Mouse (Mus musculus) MEL (cell line): ENCODE data around the gene Mitf. TPM values are rescaled to one million over a fixed set of nuclear protein-coding genes. Genes with fewer than 3 reads are reported as not detected.

Experiments
- DNase-seq: peaks from one replicate; pipeline ENCODE4 v3.0.0; 2011; ENCODE audit warnings: low read depth, low spot score
- H3K27ac ChIP-seq: 2 replicates; pipeline ENCODE4 v1.5.1; 2012; ENCODE audit warnings: low read depth, mild to moderate bottlenecking, control low read depth, low read length, moderate library complexity; ENCODE audit not compliant: control insufficient read depth
- H3K27me3 ChIP-seq, 2 experiments: fragments of 150-350 bp in 1 of 2; sonication (generic) in 1 of 2; 2 replicates each; pipeline ENCODE4 v1.6.1; 2012; ENCODE audit warnings: low read length in 2 of 2, mild to moderate bottlenecking in 2 of 2, improper control_type of control experiment in 1 of 2, moderate library complexity in 1 of 2; ENCODE audit not compliant: insufficient read depth in 2 of 2, control insufficient read depth in 1 of 2
- H3K36me3 ChIP-seq, 2 experiments: 2 replicates each; pipeline ENCODE4 v1.6.1; 2012 to 2014; ENCODE audit warnings: low read length in 2 of 2, improper control_type of control experiment in 1 of 2, inconsistent platforms in 1 of 2, mild to moderate bottlenecking in 1 of 2; ENCODE audit not compliant: insufficient read depth in 2 of 2, control insufficient read depth in 1 of 2
- H3K4me1 ChIP-seq, 2 experiments: fragments of 150-350 bp in 1 of 2; sonication (generic) in 1 of 2; 2 replicates each; pipeline ENCODE4 v1.6.1; 2012; ENCODE audit warnings: low read length in 2 of 2, improper control_type of control experiment in 1 of 2, mild to moderate bottlenecking in 1 of 2; ENCODE audit not compliant: insufficient read depth in 2 of 2, control insufficient read depth in 1 of 2
- H3K4me3 ChIP-seq, 2 experiments: fragments of 150-350 bp in 1 of 2; sonication (generic) in 1 of 2; 2 replicates each; pipeline ENCODE4 v1.5.1; 2012; ENCODE audit warnings: low read depth in 2 of 2, low read length in 2 of 2, mild to moderate bottlenecking in 2 of 2, moderate library complexity in 2 of 2, control low read depth in 1 of 2, improper control_type of control experiment in 1 of 2; ENCODE audit not compliant: control insufficient read depth in 1 of 2, insufficient read depth in 1 of 2
- H3K79me2 ChIP-seq: 2 replicates; pipeline ENCODE4 v1.6.1; 2012; ENCODE audit warnings: mild to moderate bottlenecking, low read length, moderate library complexity; ENCODE audit not compliant: control insufficient read depth, poor library complexity, insufficient read depth
- H3K9ac ChIP-seq: 2 replicates; pipeline ENCODE4 v1.6.1; 2012; ENCODE audit warnings: low read depth, mild to moderate bottlenecking, control low read depth, low read length, moderate library complexity; ENCODE audit not compliant: control insufficient read depth, poor library complexity, severe bottlenecking
- H3K9me3 ChIP-seq: fragments of 150-350 bp; sonication (generic); replicated peaks from 2 replicates; pipeline ENCODE4 v1.6.1; 2012; ENCODE audit warnings: mild to moderate bottlenecking, low read length, improper control_type of control experiment, moderate library complexity; ENCODE audit not compliant: insufficient read depth
- CHD2 ChIP-seq: IDR thresholded peaks from 2 replicates; pipeline ENCODE4 v1.6.1; 2011; ENCODE audit warnings: low read length, improper control_type of control experiment
- CTCF ChIP-seq, 3 experiments: IDR thresholded peaks in 2 of 3; conservative IDR thresholded peaks in 1 of 3; 2 replicates each; pipeline ENCODE4 v1.5.1; 2011 to 2012; ENCODE audit warnings: low read length in 3 of 3, low read depth in 2 of 3, mild to moderate bottlenecking in 2 of 3, improper control_type of control experiment in 1 of 3, inconsistent platforms in 1 of 3, mixed read lengths in 1 of 3, moderate library complexity in 1 of 3; ENCODE audit not compliant: control insufficient read depth in 1 of 3, insufficient read depth in 1 of 3, poor library complexity in 1 of 3, severe bottlenecking in 1 of 3
- GABPA ChIP-seq: IDR thresholded peaks from 2 replicates; pipeline ENCODE4 v1.6.1; 2012; ENCODE audit warnings: low read depth, mild to moderate bottlenecking, inconsistent platforms, low read length, improper control_type of control experiment, moderate library complexity
- GATA1 ChIP-seq: IDR thresholded peaks from 2 replicates; pipeline ENCODE4 v1.6.1; 2011; ENCODE audit warnings: low read depth, low read length, improper control_type of control experiment
- MAFK ChIP-seq: IDR thresholded peaks from 2 replicates; pipeline ENCODE4 v1.6.1; 2011; ENCODE audit warnings: low read depth, mild to moderate bottlenecking, low read length, improper control_type of control experiment, borderline replicate concordance
- MAX ChIP-seq: IDR thresholded peaks from 2 replicates; pipeline ENCODE4 v1.6.1; 2011; ENCODE audit warnings: low read length, improper control_type of control experiment
- MAZ ChIP-seq: IDR thresholded peaks from 2 replicates; pipeline ENCODE4 v1.6.1; 2012; ENCODE audit warnings: low read depth, mild to moderate bottlenecking, inconsistent platforms, low read length, improper control_type of control experiment
- MEF2A ChIP-seq: IDR thresholded peaks from 2 replicates; pipeline ENCODE4 v1.6.1; 2014; ENCODE audit warnings: low read depth, mild to moderate bottlenecking, inconsistent platforms, low read length, improper control_type of control experiment; ENCODE audit not compliant: poor library complexity, insufficient replicate concordance, severe bottlenecking; ENCODE audit errors: extremely low read depth
- MYC ChIP-seq: IDR thresholded peaks from 2 replicates; pipeline ENCODE4 v1.6.1; 2011; ENCODE audit warnings: low read depth, mild to moderate bottlenecking, low read length, improper control_type of control experiment, moderate library complexity
- NELFE ChIP-seq: IDR thresholded peaks from 2 replicates; pipeline ENCODE4 v1.6.1; 2011; ENCODE audit warnings: low read depth, low read length, improper control_type of control experiment
- NRF1 ChIP-seq: IDR thresholded peaks from 2 replicates; pipeline ENCODE4 v1.6.1; 2014; ENCODE audit warnings: low read depth, mild to moderate bottlenecking, inconsistent platforms, low read length, improper control_type of control experiment, moderate library complexity; ENCODE audit not compliant: poor library complexity, insufficient read depth, severe bottlenecking
- RAD21 ChIP-seq: IDR thresholded peaks from 2 replicates; pipeline ENCODE4 v1.6.1; 2011; ENCODE audit warnings: mild to moderate bottlenecking, low read depth, low read length, improper control_type of control experiment
- RCOR1 ChIP-seq: IDR thresholded peaks from 2 replicates; pipeline ENCODE4 v1.6.1; 2012; ENCODE audit warnings: low read depth, mild to moderate bottlenecking, inconsistent platforms, low read length, improper control_type of control experiment
- SIN3A ChIP-seq: IDR thresholded peaks from 2 replicates; pipeline ENCODE4 v1.6.1; 2012; ENCODE audit warnings: low read length, improper control_type of control experiment, inconsistent platforms
- TCF12 ChIP-seq: IDR thresholded peaks from 2 replicates; pipeline ENCODE4 v1.6.1; 2014; ENCODE audit warnings: low read depth, mild to moderate bottlenecking, inconsistent platforms, low read length, improper control_type of control experiment, moderate library complexity
- USF1 ChIP-seq: IDR thresholded peaks from 2 replicates; pipeline ENCODE4 v1.6.1; 2014; ENCODE audit warnings: low read depth, mild to moderate bottlenecking, inconsistent platforms, low read length, improper control_type of control experiment, moderate library complexity
- USF2 ChIP-seq, 2 experiments: IDR thresholded peaks; 2 replicates each; pipeline ENCODE4 v1.6.1; 2011 to 2012; ENCODE audit warnings: improper control_type of control experiment in 2 of 2, low read length in 2 of 2, borderline replicate concordance in 1 of 2, inconsistent platforms in 1 of 2, low read depth in 1 of 2, mild to moderate bottlenecking in 1 of 2; ENCODE audit not compliant: insufficient read depth in 1 of 2
- ZC3H11A ChIP-seq: IDR thresholded peaks from 2 replicates; pipeline ENCODE4 v1.6.1; 2012; ENCODE audit warnings: low read depth, mild to moderate bottlenecking, inconsistent platforms, low read length, improper control_type of control experiment
- ZKSCAN1 ChIP-seq: IDR thresholded peaks from 2 replicates; pipeline ENCODE4 v1.6.1; 2012; ENCODE audit warnings: low read depth, mild to moderate bottlenecking, inconsistent platforms, low read length, improper control_type of control experiment, moderate library complexity
- ZMIZ1 ChIP-seq: IDR thresholded peaks from 2 replicates; pipeline ENCODE4 v1.6.1; 2012; ENCODE audit warnings: low read depth, mild to moderate bottlenecking, inconsistent platforms, low read length, improper control_type of control experiment, moderate library complexity
- polyA plus RNA-seq, 2 experiments: library from polyadenylated mRNA; stranded (reverse) in 1 of 2; unstranded in 1 of 2; fragments of >175 nt in 1 of 2; fragments of >200 nt in 1 of 2; gene quantifications; 2 replicates each; pipeline versions ENCODE4 v1.2.1 to v1.2.4; 2012; ENCODE audit warnings: low replicate concordance in 2 of 2, low read depth in 1 of 2; ENCODE audit not compliant: insufficient read length in 2 of 2, insufficient read depth in 1 of 2, missing spikeins in 1 of 2
- total RNA-seq: library from RNA; depleted of rRNA; stranded (reverse); fragments of 300-350 nt; gene quantifications from 2 replicates; pipeline ENCODE4 v1.2.3, GENCODE M21; 2012

Gene Mitf
- total and polyA plus RNA-seq, 3 experiments = 1.8 to 2.1 TPM; not detected in 1

- TF ChIP-seq MEF2A (no peak), USF2 (IDR thresholded peaks at IDR 0.05; ENCODE audit: borderline replicate concordance in 1 of 2, insufficient read depth in 1 of 2, low read depth in 1 of 2, low read length in 2 of 2) (no peak), CTCF (IDR thresholded peaks at IDR 0.05 in 2 of 3, conservative IDR thresholded peaks at IDR 0.05 in 1 of 3; ENCODE audit: control insufficient read depth in 1 of 3, insufficient read depth in 1 of 3, low read depth in 2 of 3, low read length in 3 of 3, poor library complexity in 1 of 3, severe bottlenecking in 1 of 3) (peak; percentile 76 to 82 (median 79)), ZMIZ1 (no peak), NRF1 (no peak), TCF12 (no peak), CHD2 (no peak), USF1 (no peak), MAZ (no peak)
Measured at GRCm38 (mm10) chr6:98005566-98005965, 198.7 kb downstream of the Mitf start (continued).

- Histone ChIP-seq H3K4me1 (peaks cover 0 to 9% of the 10 kb centered on the region in 2 experiments; a peak in 1 of 4 replicates), H3K36me3 (peaks cover 0 to 7% of the 10 kb centered on the region in 2 experiments; a peak in 2 of 4 replicates), H3K9ac (no peak overlapping the region), H3K79me2 (no peaks in the 10 kb centered on the region), H3K4me3 (no peak overlapping the region), H3K27me3 (no peaks in the 10 kb centered on the region), H3K27ac (no peak overlapping the region), H3K9me3 (no peaks in the 10 kb centered on the region)
- DNase-seq = no peak
- TF ChIP-seq SIN3A (no peak), RCOR1 (no peak), CTCF (IDR thresholded peaks at IDR 0.05 in 2 of 3, conservative IDR thresholded peaks at IDR 0.05 in 1 of 3; ENCODE audit: control insufficient read depth in 1 of 3, insufficient read depth in 1 of 3, low read depth in 2 of 3, low read length in 3 of 3, poor library complexity in 1 of 3, severe bottlenecking in 1 of 3) (no peak), NELFE (no peak), MYC (no peak), MAFK (no peak), GABPA (no peak), MAX (no peak), ZKSCAN1 (no peak), RAD21 (no peak), GATA1 (no peak), CHD2 (no peak), ZC3H11A (no peak)
Measured at GRCm38 (mm10) chr6:98015066-98015465, 208.2 kb downstream of the Mitf start.
